Mouse (Mus musculus): ENCODE measurements at regions not wholly inside any gene's neighbourhood (a gene's known extent, or its start where the extent isn't known, plus 50 kb on each side); places are given as distances from the start of the nearest gene placed in this dataset.

- no peak for DNase-seq (ENCODE audit: low spot score in 2 of 2)
These were observed 123.5 kb downstream of the Ly86 start for GRCm38 (mm10) chr13:37468304-37469178.

GRCm38 (mm10) chr13:37470230-37470907, 125.4 kb downstream of the Ly86 start:
- no peak for DNase-seq (ENCODE audit: low spot score in 2 of 2)

- DNase-seq (ENCODE audit: low spot score in 2 of 2), result no peak
These were observed 128.4 kb downstream of the Ly86 start for GRCm38 (mm10) chr13:37473359-37473758.

GRCm38 (mm10) chr13:37475804-37476203, 130.8 kb downstream of the Ly86 start:
- no peak for DNase-seq (ENCODE audit: low spot score in 2 of 2)

GRCm38 (mm10) chr13:37476256-37477053, 131.4 kb downstream of the Ly86 start:
- DNase-seq (ENCODE audit: low spot score in 2 of 2), result no peak

- no peak for DNase-seq (ENCODE audit: low spot score in 2 of 2)
These were observed 132.3 kb downstream of the Ly86 start for GRCm38 (mm10) chr13:37477342-37477741.

GRCm38 (mm10) chr13:37477749-37478548, 132.9 kb downstream of the Ly86 start:
- no peak for DNase-seq (ENCODE audit: low spot score in 2 of 2)

- DNase-seq (ENCODE audit: low spot score in 2 of 2), result no peak
These were observed 134.2 kb downstream of the Ly86 start for GRCm38 (mm10) chr13:37479182-37479691.

- DNase-seq (ENCODE audit: low spot score in 2 of 2), result no peak
These were observed 136.5 kb downstream of the Ly86 start for GRCm38 (mm10) chr13:37481514-37481913.

GRCm38 (mm10) chr13:37482038-37482437, 137.0 kb downstream of the Ly86 start:
- no peak for DNase-seq (ENCODE audit: low spot score in 2 of 2)

- peak; percentile 46 to 61 for DNase-seq (ENCODE audit: low spot score in 2 of 2)
These were observed 137.6 kb downstream of the Ly86 start for GRCm38 (mm10) chr13:37482589-37482988.

GRCm38 (mm10) chr13:37483010-37483855, 138.2 kb downstream of the Ly86 start:
- DNase-seq (ENCODE audit: low spot score in 2 of 2), result peak in 1 of 2 experiments; percentile 66

- no peak for DNase-seq (ENCODE audit: low spot score in 2 of 2)
These were observed 139.6 kb downstream of the Ly86 start for GRCm38 (mm10) chr13:37484631-37485030.

- no peak for DNase-seq (ENCODE audit: low spot score in 2 of 2)
These were observed 147.3 kb downstream of the Ly86 start for GRCm38 (mm10) chr13:37492115-37493001.

- no peak for DNase-seq (ENCODE audit: low spot score in 2 of 2)
These were observed 148.3 kb downstream of the Ly86 start for GRCm38 (mm10) chr13:37493331-37493730.

- DNase-seq (ENCODE audit: low spot score in 2 of 2), result no peak
These were observed 150.4 kb downstream of the Ly86 start for GRCm38 (mm10) chr13:37495272-37495932.

GRCm38 (mm10) chr13:37497986-37498385, 153.0 kb downstream of the Ly86 start:
- DNase-seq (ENCODE audit: low spot score in 2 of 2), result no peak

Data from adrenal gland, adult 18-20 months (tissue).